Mouse (Mus musculus): ENCODE data around the gene Tnc. TPM values are rescaled to one million over a fixed set of nuclear protein-coding genes. Genes with fewer than 3 reads are reported as not detected.

Tnc gene
- 1 to 10 TPM; 4.3 to 5.7 TPM for total RNA-seq (2021)
- long read RNA-seq, experiment 1, partial matches to known transcripts = 0 of 10 reads
- long read RNA-seq, experiment 1, other reads (novel, unspliced or antisense) = 10 of 10 reads
- long read RNA-seq, experiment 2, partial matches to known transcripts = 3 of 11 reads
- long read RNA-seq, experiment 2, other reads (novel, unspliced or antisense) = 8 of 11 reads

DNA sequence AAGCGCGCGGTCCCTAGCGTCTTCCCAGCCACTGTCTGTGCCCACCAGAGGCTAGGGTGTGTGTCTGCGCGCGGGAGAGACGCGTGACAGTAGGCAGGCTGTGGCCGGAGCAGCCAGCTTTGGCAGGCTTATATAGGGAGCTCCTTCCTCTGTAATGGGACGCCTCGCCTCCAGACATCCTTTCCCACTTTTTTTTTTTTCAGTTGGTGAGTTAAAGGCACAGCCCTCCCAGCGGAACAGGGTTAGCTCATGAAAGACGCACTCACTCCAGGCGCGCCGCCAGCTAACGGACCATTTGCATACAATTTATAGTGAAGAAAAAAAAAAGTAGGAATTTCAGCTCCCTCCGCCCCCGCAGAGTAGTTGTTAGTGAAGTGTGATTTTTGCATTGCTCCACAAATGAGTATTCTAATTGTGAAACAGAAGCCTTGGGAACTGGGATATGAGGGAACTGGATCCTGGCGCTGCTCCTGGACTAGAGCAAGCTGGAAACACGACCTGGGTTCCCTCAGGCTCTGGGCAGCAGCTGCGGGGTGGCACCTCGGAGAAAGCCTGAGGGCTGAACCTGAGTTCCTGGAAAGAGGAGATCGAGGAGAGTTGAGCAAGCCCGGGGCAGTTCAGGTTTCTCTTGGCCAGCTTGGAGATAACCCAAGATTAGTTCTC lies at the start of gene Tnc:
Tnc (minus strand) TSS at position 185 of the 663 bp plus-strand sequence.
- peak within 1 kb of the TSS; percentile 49 for H3K4me3 ChIP-seq
- TF ChIP-seq CTCF (conservative IDR thresholded peaks at IDR 0.05) = no peak
- H3K27ac ChIP-seq = peak within 1 kb of the TSS; percentile 23; the same call in 1 of the 2 replicates
- DNase-seq (ENCODE audit: low spot score in 2 of 2) = peak; percentile 32 to 59

DNA sequence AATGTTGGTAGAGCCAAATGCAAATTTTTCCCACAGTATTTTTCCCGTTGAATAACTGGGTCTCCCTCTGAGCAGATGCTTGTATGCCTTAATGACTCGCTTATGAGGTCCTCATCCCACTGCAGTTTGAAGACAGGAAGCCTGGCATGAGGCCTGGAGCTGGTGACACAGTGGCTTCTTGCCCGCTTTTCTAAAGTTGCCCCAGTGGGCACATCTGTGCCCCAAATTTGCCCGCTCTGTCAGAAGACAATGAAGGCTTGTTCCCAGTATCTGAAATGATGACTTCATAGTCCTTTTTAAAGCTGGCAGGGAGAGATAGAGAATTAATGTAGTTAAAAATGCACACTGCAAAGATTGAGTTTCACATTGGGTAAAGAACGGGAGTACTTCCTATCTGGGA lies 47.4 kb upstream of the Tnc start:
- H3K4me3 ChIP-seq = no peak overlapping the region
- H3K27ac ChIP-seq = no peak overlapping the region
- no peak for TF ChIP-seq CTCF (conservative IDR thresholded peaks at IDR 0.05)
- DNase-seq (ENCODE audit: low spot score in 2 of 2) = peak; percentile 27 to 29

DNA sequence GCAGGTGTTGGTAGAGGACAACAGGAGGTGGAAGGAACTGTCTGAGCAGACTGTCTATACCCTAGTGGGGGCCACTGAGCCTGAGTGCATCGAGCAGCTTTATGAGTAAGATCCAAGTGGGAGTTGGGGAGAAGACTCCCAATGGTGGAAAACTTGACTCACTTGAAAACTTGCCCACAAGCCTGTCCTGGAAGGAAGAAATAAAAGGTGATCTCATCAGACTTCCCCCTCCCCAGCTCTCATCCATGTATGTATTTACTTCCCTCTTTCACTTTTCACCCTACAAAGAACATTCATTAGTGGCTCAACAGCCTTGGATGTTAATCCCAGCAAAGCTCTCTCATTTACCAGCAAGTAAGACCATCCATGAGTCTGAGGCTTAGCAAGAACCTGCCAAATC lies 46.0 kb upstream of the Tnc start:
- TF ChIP-seq CTCF (conservative IDR thresholded peaks at IDR 0.05) = no peak
- no peak overlapping the region for H3K4me3 ChIP-seq
- no peak overlapping the region for H3K27ac ChIP-seq
- DNase-seq (ENCODE audit: low spot score in 2 of 2) = no peak

DNA sequence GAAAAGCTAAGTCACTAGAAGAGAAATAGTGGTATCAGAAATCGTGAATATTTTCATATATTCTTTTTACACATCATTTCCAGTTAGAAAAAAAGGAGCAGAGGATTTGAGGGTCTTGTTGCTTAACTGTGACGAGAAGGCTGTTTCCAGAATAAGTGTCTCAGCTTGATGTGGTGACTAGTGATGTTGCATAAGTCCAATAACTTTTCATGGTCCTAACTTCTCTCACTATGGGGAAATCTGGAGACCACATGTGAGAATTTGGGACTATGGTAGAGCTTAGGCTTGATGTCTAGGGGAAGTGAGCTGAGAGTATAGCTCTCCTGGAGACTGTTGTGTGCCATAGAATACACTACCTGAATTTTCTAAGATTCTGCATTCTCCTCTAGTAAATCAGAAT lies 42.6 kb upstream of the Tnc start:
- Histone ChIP-seq H3K4me3 (no peak overlapping the region), H3K27ac (no peak overlapping the region)
- DNase-seq (ENCODE audit: low spot score in 2 of 2) = no peak
- TF ChIP-seq CTCF (conservative IDR thresholded peaks at IDR 0.05) = no peak

DNA sequence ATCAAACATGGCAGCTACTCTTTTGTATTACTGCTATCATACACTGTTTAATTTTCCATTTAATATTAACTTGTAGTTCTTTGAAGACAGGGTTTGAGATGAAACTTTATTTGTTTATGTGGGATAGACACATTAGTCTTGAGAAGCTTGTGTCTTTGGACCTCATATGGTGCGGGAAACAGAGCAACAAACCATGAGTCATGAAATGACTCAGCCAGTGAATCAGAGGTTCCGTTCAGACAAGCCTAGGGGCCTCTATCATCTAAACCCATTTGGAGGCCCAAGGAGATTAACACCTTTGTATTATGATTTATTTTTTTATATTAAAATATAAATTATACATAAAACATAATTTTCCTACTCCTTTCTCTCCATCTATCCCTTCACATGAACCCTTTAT lies 40.9 kb upstream of the Tnc start:
- no peak for DNase-seq (ENCODE audit: low spot score in 2 of 2)
- TF ChIP-seq CTCF (conservative IDR thresholded peaks at IDR 0.05) = no peak
- H3K4me3 ChIP-seq = no peak overlapping the region
- no peak overlapping the region for H3K27ac ChIP-seq

DNA sequence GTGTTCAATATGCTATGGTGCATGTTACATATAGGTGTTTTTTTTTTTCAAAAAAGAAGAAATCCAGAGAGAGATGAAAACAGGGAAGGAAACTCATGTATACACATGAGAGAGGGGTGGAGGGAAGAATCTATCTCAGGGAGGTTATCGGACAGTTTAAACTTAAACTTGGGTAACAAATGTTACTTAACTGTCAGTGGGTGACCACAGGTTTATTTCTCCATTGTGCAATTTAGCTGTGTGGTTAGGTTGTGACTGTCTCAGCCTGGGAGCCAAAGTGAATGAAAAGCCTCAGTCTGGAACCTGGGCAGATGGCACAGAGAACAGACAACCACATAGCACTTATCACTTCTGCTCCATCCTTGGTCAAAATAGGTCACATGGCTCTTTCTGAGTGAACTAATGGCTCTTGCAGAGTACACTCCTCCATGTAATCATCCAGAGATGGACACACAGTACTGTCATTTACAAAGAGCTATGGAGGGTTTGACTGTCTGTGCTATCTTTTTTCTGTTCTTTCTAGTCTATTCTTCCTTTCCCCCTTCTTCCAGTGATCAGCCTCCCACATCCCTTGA lies 39.3 kb upstream of the Tnc start:
- Histone ChIP-seq H3K4me3 (no peak overlapping the region), H3K27ac (no peak overlapping the region)
- TF ChIP-seq CTCF (conservative IDR thresholded peaks at IDR 0.05) = no peak
- DNase-seq (ENCODE audit: low spot score in 2 of 2) = no peak

DNA sequence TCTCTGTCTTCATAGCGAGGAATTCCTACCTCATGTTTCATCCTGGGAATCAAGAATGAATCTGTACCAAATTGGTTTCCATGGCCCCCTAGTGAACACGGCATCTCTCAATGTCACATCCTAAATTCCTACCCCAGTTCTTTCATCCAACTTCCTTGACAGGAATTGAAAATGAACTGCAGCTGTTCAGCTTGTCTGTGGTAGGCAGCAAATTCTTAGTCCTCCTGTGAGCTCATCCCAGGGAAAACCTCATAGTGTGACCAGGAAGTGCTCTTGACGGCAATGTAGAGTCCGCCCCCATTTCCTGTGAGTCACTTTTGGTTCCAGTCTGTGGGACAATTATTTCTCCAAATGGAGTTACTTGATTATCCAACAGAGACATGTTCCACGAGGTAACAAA lies 37.0 kb upstream of the Tnc start:
- no peak for DNase-seq (ENCODE audit: low spot score in 2 of 2)
- no peak overlapping the region for H3K4me3 ChIP-seq
- no peak for TF ChIP-seq CTCF (conservative IDR thresholded peaks at IDR 0.05)
- H3K27ac ChIP-seq = no peak overlapping the region

DNA sequence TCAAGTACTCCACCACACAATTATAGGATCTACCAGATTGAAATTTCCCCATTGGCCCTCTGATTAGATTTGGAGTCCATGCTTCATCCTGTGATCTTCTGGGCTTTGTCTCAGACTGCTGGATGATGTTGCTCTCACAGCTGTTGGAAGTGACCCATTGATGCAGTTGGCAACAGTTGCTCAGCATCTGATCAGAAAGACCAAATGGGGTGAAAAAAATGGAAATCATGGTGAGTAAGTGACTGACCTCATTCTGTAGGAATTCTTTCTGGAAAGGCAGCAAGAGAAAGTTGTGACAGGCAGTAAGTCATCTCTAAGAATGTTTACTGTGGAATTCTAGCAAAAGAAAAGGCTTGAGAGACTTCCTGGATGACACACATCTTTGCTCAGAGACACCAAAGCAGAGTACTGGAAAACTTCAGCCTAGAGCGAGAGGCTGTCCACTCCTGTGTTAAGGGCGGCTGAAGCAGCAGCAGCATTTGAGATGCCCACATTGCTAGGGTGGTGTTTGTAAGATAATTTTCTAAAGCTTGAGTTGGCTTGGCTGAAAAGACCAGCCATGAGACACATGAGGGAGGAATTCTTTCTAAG lies 31.3 kb upstream of the Tnc start:
- Histone ChIP-seq H3K27ac (no peak overlapping the region), H3K4me3 (no peak overlapping the region)
- no peak for DNase-seq (ENCODE audit: low spot score in 2 of 2)
- TF ChIP-seq CTCF (conservative IDR thresholded peaks at IDR 0.05) = no peak

DNA sequence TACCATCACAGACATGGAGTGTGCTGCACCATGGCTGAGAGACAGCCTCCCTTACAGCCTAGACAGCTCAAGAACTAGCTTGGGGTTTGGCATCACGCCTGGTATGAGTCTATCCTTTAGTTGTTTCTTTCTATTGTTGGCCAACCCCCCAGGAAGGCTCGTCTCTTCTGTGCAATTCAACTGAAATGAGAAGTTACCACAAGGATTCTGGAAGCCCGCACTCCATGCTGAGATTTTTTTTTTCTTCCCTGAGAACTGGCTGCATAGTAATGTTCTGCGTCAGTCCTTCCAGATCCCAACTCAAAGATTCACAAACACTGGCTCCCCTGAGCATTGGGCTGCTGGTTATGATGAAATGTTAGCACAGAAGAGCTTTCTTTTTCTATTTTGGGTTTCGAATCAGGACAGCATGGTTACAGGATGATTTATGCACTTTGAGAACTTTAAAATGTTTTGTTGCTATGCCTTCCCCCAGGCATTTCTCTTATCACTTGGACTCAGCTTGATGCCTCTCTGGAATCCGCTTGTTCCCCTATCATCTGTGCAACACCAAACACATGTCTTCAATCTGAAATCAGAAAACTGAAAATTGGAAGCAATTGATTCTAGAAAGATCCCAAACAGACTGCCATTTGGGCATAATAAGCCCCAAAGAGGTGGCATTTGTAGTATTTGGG lies 29.7 kb upstream of the Tnc start:
- no peak overlapping the region for H3K4me3 ChIP-seq
- no peak overlapping the region for H3K27ac ChIP-seq
- TF ChIP-seq CTCF (conservative IDR thresholded peaks at IDR 0.05) = no peak
- peak in 1 of 2 experiments; percentile 23 for DNase-seq (ENCODE audit: low spot score in 2 of 2)

DNA sequence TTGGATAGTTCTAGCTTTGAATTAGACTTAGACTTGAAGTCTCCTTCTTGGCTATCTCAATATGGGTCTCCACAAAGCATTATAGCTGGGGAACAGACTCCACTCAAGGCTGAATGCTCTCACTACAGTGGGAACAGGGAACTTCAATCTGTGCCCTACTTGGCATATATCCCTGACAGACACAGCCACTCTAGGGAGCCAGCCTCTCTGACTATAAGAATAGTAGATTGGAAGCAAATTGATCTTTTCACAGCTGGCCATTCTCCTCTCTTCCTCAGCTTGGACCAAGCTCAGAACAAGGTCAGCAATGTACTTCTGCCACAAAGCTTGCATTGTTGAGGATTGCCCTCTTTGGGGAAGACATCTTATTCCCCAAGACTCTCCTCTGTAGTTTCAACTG lies 27.9 kb upstream of the Tnc start:
- no peak for DNase-seq (ENCODE audit: low spot score in 2 of 2)
- TF ChIP-seq CTCF (conservative IDR thresholded peaks at IDR 0.05) = no peak

DNA sequence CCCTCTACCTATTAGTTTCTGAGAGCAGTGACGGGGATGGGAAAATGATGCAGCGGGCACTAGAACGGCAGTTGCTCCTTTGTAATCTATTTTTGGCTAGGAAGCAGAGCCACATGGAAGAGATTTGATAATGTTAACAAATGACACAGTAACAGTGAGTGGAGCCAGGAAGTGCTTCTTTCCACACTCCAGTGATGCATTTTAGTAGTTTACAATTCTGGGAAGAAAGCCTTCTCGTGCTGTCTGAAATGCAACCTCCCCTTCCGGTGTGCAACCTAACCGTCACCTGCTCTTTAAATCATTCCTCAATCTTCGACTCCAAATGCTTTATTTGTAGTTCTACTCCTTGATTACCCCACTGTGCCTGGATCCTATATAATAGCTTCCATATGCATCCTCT lies 20.6 kb upstream of the Tnc start:
- DNase-seq (ENCODE audit: low spot score in 2 of 2) = no peak
- no peak for TF ChIP-seq CTCF (conservative IDR thresholded peaks at IDR 0.05)
- Histone ChIP-seq H3K27ac (no peak overlapping the region), H3K4me3 (no peak overlapping the region)

More for the DNA sequence above, 27.9 kb upstream of the Tnc start:
- Histone ChIP-seq H3K27ac (no peak overlapping the region), H3K4me3 (no peak overlapping the region)

DNA sequence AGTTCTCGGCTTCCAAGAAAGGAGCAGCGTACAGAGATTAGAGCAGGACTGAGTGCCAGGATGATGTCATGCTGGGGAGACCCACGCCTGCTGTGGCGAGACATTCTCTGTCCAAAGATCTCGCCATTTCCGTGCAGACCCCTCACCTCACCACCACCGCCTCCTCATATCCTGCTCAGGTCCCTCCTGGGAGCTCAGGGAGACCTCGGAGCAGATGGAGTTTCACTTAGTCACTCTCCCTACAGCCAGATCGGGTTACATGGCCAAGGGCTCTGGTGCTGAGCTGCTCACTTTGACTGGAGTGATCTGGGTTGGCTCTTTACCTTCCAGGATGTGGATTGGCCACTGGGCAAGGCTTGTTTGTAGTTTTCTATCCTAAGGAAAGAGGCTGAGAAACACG lies 18.5 kb upstream of the Tnc start:
- TF ChIP-seq CTCF (conservative IDR thresholded peaks at IDR 0.05) = no peak
- no peak for DNase-seq (ENCODE audit: low spot score in 2 of 2)
- H3K4me3 ChIP-seq = no peak overlapping the region
- no peak overlapping the region for H3K27ac ChIP-seq

DNA sequence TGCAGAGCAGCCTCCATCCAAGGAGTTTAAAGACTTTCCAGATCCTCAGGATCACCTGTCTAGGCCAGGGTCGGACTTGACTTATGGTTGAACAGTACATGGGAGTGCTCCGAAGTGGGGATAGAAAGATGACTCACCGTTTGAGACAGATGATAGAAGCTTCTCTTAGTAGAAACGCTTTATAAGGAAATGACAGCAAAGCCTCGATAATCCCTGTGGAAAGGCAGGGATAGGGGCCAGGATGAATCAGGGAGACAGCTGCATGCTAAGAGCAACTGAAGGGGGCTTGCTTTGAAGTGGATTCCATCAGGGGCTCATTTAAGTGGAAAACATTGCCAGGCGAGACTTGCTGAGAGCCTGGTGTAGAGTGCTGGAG lies 12.0 kb upstream of the Tnc start:
- H3K27ac ChIP-seq = no peak overlapping the region
- no peak for TF ChIP-seq CTCF (conservative IDR thresholded peaks at IDR 0.05)
- H3K4me3 ChIP-seq = no peak overlapping the region
- no peak for DNase-seq (ENCODE audit: low spot score in 2 of 2)

All from layer of hippocampus, adult 2 months (tissue).